Mouse (Mus musculus) ovary, postnatal 14 days (tissue): Measurements from ENCODE around the gene Map1lc3b.

Experiments used
- DNase-seq: peaks from one replicate; pipeline ENCODE4 v3.0.0; 2022; ENCODE audit warnings: low spot score

Map1lc3b gene

DNA sequence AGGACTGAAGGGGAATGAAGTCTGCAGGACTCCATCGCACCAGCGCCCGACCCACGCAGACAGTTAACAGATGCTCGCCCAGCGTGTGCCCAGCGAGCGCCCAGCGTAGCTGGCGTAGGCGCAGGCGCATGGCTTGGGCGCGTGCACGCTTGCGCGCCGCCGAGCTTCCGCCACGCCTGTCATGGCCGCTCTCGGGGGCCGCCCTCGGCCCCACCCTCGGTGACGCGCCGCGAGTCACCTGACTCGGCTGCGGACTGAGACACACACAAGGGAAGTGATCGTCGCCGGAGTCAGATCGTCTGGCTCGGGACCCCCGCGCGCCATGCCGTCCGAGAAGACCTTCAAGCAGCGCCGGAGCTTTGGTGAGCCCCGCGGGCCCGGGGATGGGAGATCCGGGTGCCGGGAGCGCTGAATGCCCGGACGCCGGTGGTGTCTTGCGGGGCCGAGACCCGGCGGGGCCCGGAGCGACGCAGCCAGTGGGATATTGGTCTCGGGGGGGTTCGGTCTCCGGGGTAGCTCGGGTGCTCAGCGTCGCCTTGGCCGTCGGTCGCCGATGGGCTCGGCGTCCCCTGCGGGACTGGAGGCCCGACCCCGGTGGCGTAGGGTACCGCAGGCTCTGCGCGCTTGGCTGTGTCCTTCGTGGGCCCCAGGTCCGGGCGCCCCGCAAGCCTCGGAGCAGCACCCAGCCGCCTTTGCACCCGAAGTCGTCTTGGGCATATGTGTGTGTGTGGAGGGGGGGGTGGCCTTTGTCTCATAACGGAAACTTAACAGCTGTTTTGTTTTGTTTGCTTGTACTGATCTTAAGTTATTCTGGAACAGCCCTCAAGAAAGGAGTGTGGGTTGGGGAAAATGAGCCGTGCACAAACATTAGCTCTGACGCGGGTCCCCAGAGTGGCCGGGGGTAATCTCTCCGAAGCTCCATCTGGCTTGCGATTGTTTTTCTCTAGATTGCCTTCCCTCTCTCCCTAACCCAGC, at the start of gene Map1lc3b:
Gene Map1lc3b (plus strand): TSS at position 159 of the 975 bp plus-strand sequence.
- DNase-seq, result peak; percentile 97

DNA sequence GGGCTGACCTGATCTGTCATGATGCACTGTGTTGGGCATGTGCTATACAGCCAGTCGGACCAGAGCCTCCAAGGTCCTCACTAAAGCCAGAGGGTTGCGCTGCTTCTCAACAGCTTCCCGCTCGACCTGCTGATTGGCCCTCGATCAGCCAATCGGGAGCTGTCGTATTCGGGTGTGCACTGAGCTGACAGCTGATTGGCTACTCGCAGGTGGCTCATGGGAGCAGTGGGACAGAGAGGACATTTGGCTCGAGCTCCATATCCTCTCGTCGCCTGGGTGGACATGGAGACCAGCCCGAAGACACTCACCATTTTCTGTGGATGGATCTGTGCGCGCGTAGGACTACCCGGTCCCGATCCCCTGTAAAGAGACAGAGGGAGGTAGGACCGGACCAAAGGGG, 48.3 kb upstream of the Map1lc3b start:
- DNase-seq, result no peak

GRCm38 (mm10) chr8:121542901-121543300, 47.3 kb upstream of the Map1lc3b start:
- no peak for DNase-seq

GRCm38 (mm10) chr8:121544276-121544785, 45.8 kb upstream of the Map1lc3b start, which contains the start of gene 1700018B08Rik:
Gene 1700018B08Rik (minus strand): TSS chr8:121544320.
- no peak for DNase-seq

DNA sequence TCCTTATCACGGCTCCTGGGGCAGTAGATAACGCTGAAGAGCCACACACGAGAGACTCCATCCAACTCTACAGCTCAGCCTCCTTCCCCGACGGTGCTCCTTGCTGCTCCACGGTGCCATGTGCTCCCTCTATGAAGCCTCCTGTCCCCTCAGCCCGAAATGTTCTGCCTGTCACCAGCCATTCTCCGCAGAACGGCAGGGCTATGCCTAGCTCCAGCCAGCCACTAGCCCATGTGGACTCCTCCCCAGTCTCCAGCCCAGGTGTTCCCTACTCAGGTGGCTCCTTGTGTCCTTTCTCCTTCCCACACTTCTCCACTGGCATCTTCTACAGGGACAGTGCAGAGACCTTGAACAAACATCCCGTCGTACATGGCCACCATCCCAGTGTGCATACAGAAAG, 45.2 kb upstream of the Map1lc3b start:
- DNase-seq, result no peak

DNA sequence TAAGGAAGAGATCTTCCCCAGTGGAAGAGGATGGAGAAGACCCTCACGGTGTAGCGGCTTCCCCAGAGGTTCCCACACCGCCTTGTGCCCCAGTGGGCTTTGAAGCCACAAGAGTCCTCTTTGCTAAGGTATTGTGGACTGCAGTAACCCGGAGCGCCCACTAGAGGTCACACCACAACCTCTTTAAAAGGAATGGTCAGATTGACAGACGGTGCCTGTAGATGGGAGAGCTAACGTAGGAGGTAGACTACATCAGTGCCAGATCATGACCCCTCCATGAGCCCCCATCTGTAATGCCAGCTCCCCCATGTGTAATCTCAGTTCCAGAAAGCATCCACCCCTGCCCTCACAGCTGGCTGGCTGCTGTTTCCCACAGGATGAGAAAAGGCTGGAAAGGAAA, 43.0 kb upstream of the Map1lc3b start:
- DNase-seq, result peak; percentile 64

DNA sequence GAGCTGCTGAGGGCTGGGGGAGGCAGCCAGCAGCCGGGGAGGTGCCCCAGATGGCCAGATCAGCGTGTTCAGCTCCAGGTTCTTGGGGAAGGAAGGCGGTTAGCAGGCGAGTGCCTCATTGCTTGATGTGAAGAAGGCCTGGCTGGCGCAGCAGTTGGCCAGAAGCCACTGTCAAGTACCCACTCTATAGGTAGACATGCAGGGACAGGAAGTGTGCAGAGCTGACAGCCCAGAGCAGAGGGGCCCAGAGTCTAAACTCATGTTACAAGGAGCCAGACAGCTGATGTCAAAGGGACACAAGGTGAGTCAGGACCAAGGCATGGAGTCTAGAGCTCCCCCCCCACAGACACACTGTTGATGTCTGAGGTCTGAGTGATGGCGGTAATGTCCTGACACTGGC, 40.1 kb upstream of the Map1lc3b start:
- DNase-seq, result no peak

GRCm38 (mm10) chr8:121551065-121551985, 38.8 kb upstream of the Map1lc3b start:
- no peak for DNase-seq

- no peak for DNase-seq
Measured at GRCm38 (mm10) chr8:121552506-121552905, 37.7 kb upstream of the Map1lc3b start.

- DNase-seq, result no peak
Measured at GRCm38 (mm10) chr8:121553831-121554475, 36.2 kb upstream of the Map1lc3b start.

- DNase-seq, result no peak
Measured at GRCm38 (mm10) chr8:121557746-121558145, 32.4 kb upstream of the Map1lc3b start.

GRCm38 (mm10) chr8:121558538-121558937, 31.6 kb upstream of the Map1lc3b start:
- DNase-seq, result no peak

- DNase-seq, result no peak
Measured at GRCm38 (mm10) chr8:121559801-121560200, 30.4 kb upstream of the Map1lc3b start.

GRCm38 (mm10) chr8:121560432-121561100, 29.6 kb upstream of the Map1lc3b start:
- no peak for DNase-seq

DNA sequence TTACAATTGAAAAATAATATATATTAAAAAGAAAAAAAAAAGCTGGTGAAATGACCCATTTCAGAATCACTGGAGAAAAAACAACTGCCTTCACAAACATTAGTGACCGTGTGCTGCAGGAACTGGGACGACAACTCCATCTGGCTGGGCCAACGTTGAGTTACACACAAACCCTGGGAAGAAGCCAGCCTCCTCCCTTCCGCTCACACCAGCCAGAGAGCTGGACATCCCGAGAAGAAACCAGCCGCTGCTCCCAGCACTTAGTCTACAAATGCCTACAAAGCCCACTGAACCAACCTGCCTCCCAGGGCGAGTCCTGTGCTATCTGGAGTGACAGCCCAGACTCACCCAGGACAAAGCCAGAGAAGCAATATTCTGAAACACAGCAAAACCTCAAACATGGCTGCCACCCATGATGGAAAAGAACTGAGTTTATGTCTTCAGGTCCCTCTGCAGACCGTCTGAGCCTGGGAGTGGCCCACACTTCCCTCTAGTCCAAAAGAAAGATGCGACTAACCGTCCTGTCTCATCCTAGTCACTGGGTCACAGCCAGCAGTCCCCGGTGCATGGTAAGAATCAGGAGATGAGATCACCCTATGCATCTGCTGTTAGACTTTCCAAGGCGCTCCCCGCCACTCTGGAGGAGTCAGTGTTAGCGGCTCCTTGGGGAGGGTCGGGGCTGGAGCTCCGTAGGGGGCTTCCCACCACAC, 28.4 kb upstream of the Map1lc3b start:
- no peak for DNase-seq

GRCm38 (mm10) chr8:121562941-121563351, 27.2 kb upstream of the Map1lc3b start:
- DNase-seq, result no peak

DNA sequence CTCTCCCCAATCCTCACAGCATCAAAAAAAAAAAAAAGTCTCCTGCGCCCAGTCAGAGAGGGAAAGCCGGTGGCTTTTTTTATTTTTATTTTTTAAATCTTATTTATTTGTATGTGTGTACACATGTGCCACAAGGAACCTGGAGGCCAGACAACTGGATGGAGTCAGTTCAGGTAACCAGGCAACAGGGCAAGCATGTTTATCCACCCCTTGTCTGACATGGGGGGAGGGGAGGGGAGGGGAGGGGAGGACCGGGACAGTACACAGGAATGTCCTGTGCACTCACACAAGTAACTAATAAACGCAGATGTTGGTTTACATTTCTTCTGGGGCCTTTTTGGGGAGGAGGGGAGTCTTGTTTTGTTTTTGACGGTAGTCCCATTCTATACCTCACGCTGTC, 26.5 kb upstream of the Map1lc3b start:
- DNase-seq, result no peak

DNA sequence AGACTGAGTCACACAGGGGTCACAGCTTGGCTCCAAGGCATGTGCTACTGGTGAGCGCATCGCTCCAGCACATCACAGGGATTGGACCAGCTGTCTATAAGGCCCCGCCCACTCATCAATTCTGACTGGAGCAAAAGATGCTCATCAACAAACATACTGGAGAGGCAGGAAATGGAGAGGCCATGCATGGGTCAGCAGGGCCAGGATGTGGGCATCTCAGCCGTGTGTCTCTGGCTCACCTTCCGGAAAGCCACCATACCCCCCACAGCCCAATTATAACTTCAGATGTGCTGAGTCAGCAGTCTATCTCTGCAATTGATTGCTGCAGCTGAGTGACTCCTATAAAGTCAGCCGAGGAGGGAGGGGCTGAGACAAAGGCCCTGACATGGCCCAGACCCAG, 21.8 kb upstream of the Map1lc3b start:
- DNase-seq, result no peak

DNA sequence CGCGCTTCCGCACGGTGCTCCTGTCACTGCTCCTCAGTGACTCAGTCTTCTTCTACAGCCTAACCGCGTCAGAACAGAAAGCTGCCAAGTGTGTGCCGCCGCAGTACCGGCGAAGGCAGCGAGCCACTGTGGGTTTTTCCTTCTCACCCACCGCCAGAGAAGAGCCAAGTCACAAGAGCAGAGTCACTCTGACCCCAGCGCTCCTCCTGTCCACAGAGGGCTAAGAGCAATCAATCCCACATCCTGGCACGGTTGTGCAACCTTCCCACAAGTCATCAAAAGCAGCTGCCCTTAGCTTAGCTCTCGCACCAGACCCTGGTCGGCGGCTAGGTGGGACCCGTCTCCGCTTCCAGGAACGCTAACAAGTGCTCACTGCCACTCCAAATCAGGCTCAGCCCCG, 19.8 kb upstream of the Map1lc3b start:
- DNase-seq, result no peak

- no peak for DNase-seq
Measured at GRCm38 (mm10) chr8:121570801-121571200, 19.4 kb upstream of the Map1lc3b start.

- DNase-seq, result no peak
Measured at GRCm38 (mm10) chr8:121572121-121572520, 18.0 kb upstream of the Map1lc3b start.
